Mouse (Mus musculus): ENCODE data around the gene Taf3. TPM values are rescaled to one million over a fixed set of nuclear protein-coding genes. Genes with fewer than 3 reads are reported as not detected.
A peak's percentile ranks its signal among the peaks of the same experiment; 100 is the strongest.

Taf3 gene
- polyA plus RNA-seq, 1 experiment from 2014 or later, result 13.6 TPM

GRCm38 (mm10) chr2:9892541-9892940 is 155.9 kb downstream of the Taf3 start:
- DNase-seq (ENCODE audit: low spot score), result no peak
- H3K9me3 ChIP-seq, result peaks cover 3% of the 10 kb centered on the region; the same call in 1 of the 2 replicates
- H3K4me1 ChIP-seq (replicated peaks), result peaks cover 37% of the 10 kb centered on the region
- no peaks in the 10 kb centered on the region for H3K36me3 ChIP-seq
- peaks cover 97% of the 10 kb centered on the region for H3K27me3 ChIP-seq (ENCODE audit: insufficient read depth, poor library complexity, severe bottlenecking)
- H3K27ac ChIP-seq, result no peak overlapping the region
- WGBS, result 9% methylated on average over 7 of the region's 7 CpGs
- no peak overlapping the region for H3K4me3 ChIP-seq

GRCm38 (mm10) chr2:9890906-9891305 is 157.5 kb downstream of the Taf3 start:
- H3K27me3 ChIP-seq (ENCODE audit: insufficient read depth, poor library complexity, severe bottlenecking), result peaks cover 97% of the 10 kb centered on the region
- peak; percentile 24 for DNase-seq (ENCODE audit: low spot score)
- WGBS, result 2% methylated on average over 5 of the region's 5 CpGs
- H3K27ac ChIP-seq, result no peak overlapping the region
- H3K9me3 ChIP-seq, result peaks cover 3% of the 10 kb centered on the region; the same call in 1 of the 2 replicates
- no peaks in the 10 kb centered on the region for H3K36me3 ChIP-seq
- H3K4me3 ChIP-seq, result no peak overlapping the region
- H3K4me1 ChIP-seq (replicated peaks), result peaks cover 24% of the 10 kb centered on the region

GRCm38 (mm10) chr2:9890251-9890650 is 158.1 kb downstream of the Taf3 start:
- DNase-seq (ENCODE audit: low spot score), result peak; percentile 24
- peaks cover 18% of the 10 kb centered on the region for H3K4me1 ChIP-seq (replicated peaks)
- no peak overlapping the region for H3K4me3 ChIP-seq
- H3K9me3 ChIP-seq, result peaks cover 3% of the 10 kb centered on the region; the same call in 1 of the 2 replicates
- H3K27me3 ChIP-seq (ENCODE audit: insufficient read depth, poor library complexity, severe bottlenecking), result peaks cover 97% of the 10 kb centered on the region
- no peak overlapping the region for H3K27ac ChIP-seq
- WGBS, result 4% methylated on average over 8 of the region's 8 CpGs
- no peaks in the 10 kb centered on the region for H3K36me3 ChIP-seq

- Histone ChIP-seq H3K27me3 (ENCODE audit: insufficient read depth, poor library complexity, severe bottlenecking) (peaks cover 97% of the 10 kb centered on the region), H3K4me3 (peak within 1 kb of the TSS; percentile 36), H3K36me3 (no peaks in the 10 kb centered on the region), H3K27ac (no peak within 1 kb of the TSS), H3K9me3 (peaks cover 3% of the 10 kb centered on the region; the same call in 1 of the 2 replicates), H3K4me1 (replicated peaks) (peaks cover 15% of the 10 kb centered on the region)
- peak; percentile 44 for DNase-seq (ENCODE audit: low spot score)
- WGBS, result under 1% methylated on average over 23 of the region's 23 CpGs
Measured at GRCm38 (mm10) chr2:9889651-9890183, 158.7 kb downstream of the Taf3 start, which contains the start of gene Gata3. Gene Gata3, minus strand, starts transcription at chr2:9890034.

- peaks cover 17% of the 10 kb centered on the region for H3K4me1 ChIP-seq (replicated peaks)
- H3K4me3 ChIP-seq, result peak within 1 kb of the TSS; percentile 36
- peaks cover 3% of the 10 kb centered on the region; the same call in 1 of the 2 replicates for H3K9me3 ChIP-seq
- no peak within 1 kb of the TSS for H3K27ac ChIP-seq
- peaks cover 97% of the 10 kb centered on the region for H3K27me3 ChIP-seq (ENCODE audit: insufficient read depth, poor library complexity, severe bottlenecking)
- WGBS, result under 1% methylated on average over 30 of the region's 30 CpGs
- DNase-seq (ENCODE audit: low spot score), result peak; percentile 68
- H3K36me3 ChIP-seq, result no peaks in the 10 kb centered on the region
Measured at GRCm38 (mm10) chr2:9888913-9889650, 159.3 kb downstream of the Taf3 start, which contains the start of gene 9230102O04Rik. Gene 9230102O04Rik, minus strand, starts transcription at chr2:9889540.

GRCm38 (mm10) chr2:9887636-9888035 is 160.8 kb downstream of the Taf3 start:
- Histone ChIP-seq H3K4me1 (replicated peaks) (peaks cover 31% of the 10 kb centered on the region), H3K27me3 (ENCODE audit: insufficient read depth, poor library complexity, severe bottlenecking) (peaks cover 97% of the 10 kb centered on the region), H3K36me3 (no peaks in the 10 kb centered on the region), H3K9me3 (peaks cover 3% of the 10 kb centered on the region; the same call in 1 of the 2 replicates), H3K4me3 (0 out of 2 replicates have a peak overlapping the region, but pooled peaks have one; percentile 6), H3K27ac (no peak overlapping the region)
- under 1% methylated on average over 7 of the region's 7 CpGs for WGBS
- DNase-seq (ENCODE audit: low spot score), result peak; percentile 38

- H3K4me1 ChIP-seq (replicated peaks), result peaks cover 37% of the 10 kb centered on the region
- H3K4me3 ChIP-seq, result 0 out of 2 replicates have a peak overlapping the region, but pooled peaks have one; percentile 6
- H3K36me3 ChIP-seq, result no peaks in the 10 kb centered on the region
- WGBS, result 2% methylated on average over 7 of the region's 7 CpGs
- H3K27me3 ChIP-seq (ENCODE audit: insufficient read depth, poor library complexity, severe bottlenecking), result peaks cover 97% of the 10 kb centered on the region
- H3K9me3 ChIP-seq, result peaks cover 3% of the 10 kb centered on the region; the same call in 1 of the 2 replicates
- DNase-seq (ENCODE audit: low spot score), result peak; percentile 32
- H3K27ac ChIP-seq, result no peak overlapping the region
Measured at GRCm38 (mm10) chr2:9886921-9887610, 161.3 kb downstream of the Taf3 start.

- Histone ChIP-seq H3K36me3 (no peaks in the 10 kb centered on the region), H3K4me1 (replicated peaks) (peaks cover 47% of the 10 kb centered on the region), H3K27me3 (ENCODE audit: insufficient read depth, poor library complexity, severe bottlenecking) (peaks cover 100% of the 10 kb centered on the region), H3K9me3 (peaks cover 3% of the 10 kb centered on the region; the same call in 1 of the 2 replicates), H3K27ac (no peak overlapping the region), H3K4me3 (peak overlapping the region; percentile 16; the same call in 1 of the 2 replicates)
- DNase-seq (ENCODE audit: low spot score), result no peak
- 7% methylated on average over 3 of the region's 3 CpGs for WGBS
Measured at GRCm38 (mm10) chr2:9886031-9886430, 162.4 kb downstream of the Taf3 start.

- Histone ChIP-seq H3K27me3 (ENCODE audit: insufficient read depth, poor library complexity, severe bottlenecking) (peaks cover 100% of the 10 kb centered on the region), H3K9me3 (peaks cover 3% of the 10 kb centered on the region; the same call in 1 of the 2 replicates), H3K4me3 (peak overlapping the region; percentile 54; the same call in 1 of the 2 replicates), H3K36me3 (no peaks in the 10 kb centered on the region), H3K27ac (no peak overlapping the region; the same call in 1 of the 2 replicates), H3K4me1 (replicated peaks) (peaks cover 54% of the 10 kb centered on the region)
- peak; percentile 39 for DNase-seq (ENCODE audit: low spot score)
- WGBS, result 3% methylated on average over 14 of the region's 14 CpGs
Measured at GRCm38 (mm10) chr2:9885217-9885770, 163.1 kb downstream of the Taf3 start.

GRCm38 (mm10) chr2:9884533-9885216 is 163.7 kb downstream of the Taf3 start:
- peak; percentile 50 for DNase-seq (ENCODE audit: low spot score)
- Histone ChIP-seq H3K4me3 (peak overlapping the region; percentile 54), H3K4me1 (replicated peaks) (peaks cover 55% of the 10 kb centered on the region), H3K27me3 (ENCODE audit: insufficient read depth, poor library complexity, severe bottlenecking) (peaks cover 100% of the 10 kb centered on the region), H3K9me3 (no peaks in the 10 kb centered on the region), H3K27ac (no peak overlapping the region; the same call in 1 of the 2 replicates), H3K36me3 (no peaks in the 10 kb centered on the region)
- WGBS, result 2% methylated on average over 15 of the region's 15 CpGs

- DNase-seq (ENCODE audit: low spot score), result peak; percentile 59
- Histone ChIP-seq H3K27me3 (ENCODE audit: insufficient read depth, poor library complexity, severe bottlenecking) (peaks cover 95% of the 10 kb centered on the region), H3K4me3 (peak overlapping the region; percentile 54)
Measured at GRCm38 (mm10) chr2:9883803-9884532, 164.4 kb downstream of the Taf3 start.

More at GRCm38 (mm10) chr2:9883803-9884532, 164.4 kb downstream of the Taf3 start:
- H3K36me3 ChIP-seq, result no peaks in the 10 kb centered on the region
- under 1% methylated on average over 27 of the region's 27 CpGs for WGBS
- no peak overlapping the region for H3K27ac ChIP-seq
- H3K4me1 ChIP-seq (replicated peaks), result peaks cover 53% of the 10 kb centered on the region
- no peaks in the 10 kb centered on the region for H3K9me3 ChIP-seq

All from hindbrain, embryonic 10.5 days (tissue).